Mouse (Mus musculus) limb, embryonic 11.5 days (tissue): ENCODE data around the gene Ache. TPM values are rescaled to one million over a fixed set of nuclear protein-coding genes. Genes with fewer than 3 reads are reported as not detected.

Experiments
- ATAC-seq: fragments of 200-750 bp; cut with Nextera tagmentation; 2 replicates; pipeline ENCODE4 v1.8.0; 2017; ENCODE audit warnings: low read depth; ENCODE audit not compliant: insufficient number of reproducible peaks, low FRiP score, low TSS enrichment
- DNase-seq: peaks from one replicate; pipeline ENCODE4 v3.0.0-alpha.2; 2015; ENCODE audit warnings: low spot score
- H3K27ac ChIP-seq: fragments of 300-500 bp; sonication (generic); replicated peaks from 2 replicates; pipeline ENCODE4 v1.5.1; 2014; ENCODE audit warnings: low read depth, mild to moderate bottlenecking, low read length
- H3K27me3 ChIP-seq: fragments of 300-500 bp; sonication (generic); 2 replicates; pipeline ENCODE4 v1.6.1; 2014; ENCODE audit warnings: mild to moderate bottlenecking, low read length, mixed read lengths; ENCODE audit not compliant: control insufficient read depth, insufficient read depth
- H3K36me3 ChIP-seq: fragments of 300-500 bp; sonication (generic); 2 replicates; pipeline ENCODE4 v1.6.1; 2014; ENCODE audit warnings: mild to moderate bottlenecking, low read length, moderate library complexity, mixed read lengths; ENCODE audit not compliant: control insufficient read depth, insufficient read depth
- H3K4me1 ChIP-seq: fragments of 300-500 bp; sonication (generic); 2 replicates; pipeline ENCODE4 v1.6.1; 2014; ENCODE audit warnings: low read length, mixed read lengths; ENCODE audit not compliant: control insufficient read depth, insufficient read depth
- H3K4me2 ChIP-seq: fragments of 300-500 bp; sonication (generic); 2 replicates; pipeline ENCODE4 v1.6.1; 2014; ENCODE audit warnings: low read depth, mild to moderate bottlenecking, moderate library complexity; ENCODE audit not compliant: severe bottlenecking
- H3K4me3 ChIP-seq: fragments of 300-500 bp; sonication (generic); 2 replicates; pipeline ENCODE4 v1.5.1; 2014; ENCODE audit warnings: low read depth, low read length
- H3K9ac ChIP-seq: fragments of 300-500 bp; sonication (generic); 2 replicates; pipeline ENCODE4 v1.6.1; 2014; ENCODE audit warnings: mild to moderate bottlenecking, low read length
- H3K9me3 ChIP-seq: fragments of 300-500 bp; sonication (generic); 2 replicates; pipeline ENCODE4 v1.6.1; 2016; ENCODE audit warnings: low read length; ENCODE audit not compliant: control insufficient read depth
- WGBS: fragments of 180-500 bp; shearing (Covaris S2); extraction: QIAGEN DNeasy Blood & Tissue Kit; methylation state at CpG from one replicate; pipeline ENCODE4 v1.1.7; 2014; 5-methylcytosine and 5-hydroxymethylcytosine counted together
- polyA plus RNA-seq: library from polyadenylated mRNA; unstranded; fragments of >200 nt; fragmentation: Nextera tagmentation; extraction: Ambion mirVana; gene quantifications from 2 replicates; pipeline ENCODE4 v1.2.1, GENCODE M21; 2014

Gene Ache
- polyA plus RNA-seq, 1 experiment from 2014 or later, result 1.3 TPM

DNA sequence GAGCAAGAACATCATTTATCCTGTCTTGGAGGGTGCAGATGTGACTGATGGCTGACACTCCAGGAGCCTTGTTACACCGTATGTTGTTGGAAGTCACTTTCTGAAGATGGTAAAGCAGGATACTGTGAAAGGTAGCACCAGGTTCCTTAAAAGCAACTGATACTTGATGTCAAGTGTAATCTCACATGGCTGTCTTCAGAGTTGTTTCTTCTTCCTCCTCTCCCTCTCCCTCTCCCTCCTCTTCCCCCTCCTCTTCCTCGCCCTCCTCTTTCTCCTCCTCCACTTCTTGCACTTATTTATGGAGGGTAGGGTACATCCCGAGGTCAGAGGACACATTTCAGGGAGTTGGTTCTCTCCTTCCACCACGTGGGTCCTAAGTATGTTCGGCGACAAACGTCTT is 1.3 kb upstream of the Ache start:
- peaks cover 39% of the 10 kb centered on the region for H3K27me3 ChIP-seq
- ATAC-seq (no peak), DNase-seq (no peak)
- peaks cover 16% of the 10 kb centered on the region for H3K4me1 ChIP-seq
- H3K9ac ChIP-seq, result no peak overlapping the region
- no peak overlapping the region for H3K27ac ChIP-seq
- 53% methylated on average over 7 of the region's 7 CpGs for WGBS
- H3K4me2 ChIP-seq, result no peak overlapping the region
- no peaks in the 10 kb centered on the region for H3K9me3 ChIP-seq
- H3K4me3 ChIP-seq, result no peak overlapping the region
- H3K36me3 ChIP-seq, result no peaks in the 10 kb centered on the region

DNA sequence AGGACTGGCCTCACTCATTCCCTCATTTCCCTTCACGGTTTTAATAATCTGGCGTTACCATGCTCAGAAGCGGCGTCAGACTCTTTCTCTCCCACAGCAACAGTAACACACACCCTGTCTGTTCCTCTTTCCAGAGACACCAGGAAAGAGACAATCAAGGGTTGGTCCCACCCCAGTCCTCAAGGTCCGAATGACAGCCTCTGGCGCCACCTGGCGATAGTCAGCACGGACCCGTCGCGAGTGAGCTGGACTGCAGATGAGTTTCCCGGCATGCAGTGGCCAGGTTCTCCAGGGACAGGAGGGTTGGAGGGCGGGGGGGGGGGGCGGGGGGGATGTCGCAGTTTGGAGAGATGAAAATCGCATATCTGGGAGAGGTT is 676 bp upstream of the Ache start:
- Histone ChIP-seq H3K36me3 (no peaks in the 10 kb centered on the region), H3K4me1 (peaks cover 16% of the 10 kb centered on the region), H3K27ac (no peak overlapping the region), H3K27me3 (peaks cover 41% of the 10 kb centered on the region), H3K9ac (no peak overlapping the region), H3K4me2 (peak overlapping the region; percentile 67), H3K9me3 (no peaks in the 10 kb centered on the region), H3K4me3 (peak overlapping the region; percentile 28)
- DNase-seq (peak; percentile 90), ATAC-seq (0 out of 2 replicates have a peak, but pooled peaks have one; percentile 35)
- 1% methylated on average over 13 of the region's 16 CpGs for WGBS

DNA sequence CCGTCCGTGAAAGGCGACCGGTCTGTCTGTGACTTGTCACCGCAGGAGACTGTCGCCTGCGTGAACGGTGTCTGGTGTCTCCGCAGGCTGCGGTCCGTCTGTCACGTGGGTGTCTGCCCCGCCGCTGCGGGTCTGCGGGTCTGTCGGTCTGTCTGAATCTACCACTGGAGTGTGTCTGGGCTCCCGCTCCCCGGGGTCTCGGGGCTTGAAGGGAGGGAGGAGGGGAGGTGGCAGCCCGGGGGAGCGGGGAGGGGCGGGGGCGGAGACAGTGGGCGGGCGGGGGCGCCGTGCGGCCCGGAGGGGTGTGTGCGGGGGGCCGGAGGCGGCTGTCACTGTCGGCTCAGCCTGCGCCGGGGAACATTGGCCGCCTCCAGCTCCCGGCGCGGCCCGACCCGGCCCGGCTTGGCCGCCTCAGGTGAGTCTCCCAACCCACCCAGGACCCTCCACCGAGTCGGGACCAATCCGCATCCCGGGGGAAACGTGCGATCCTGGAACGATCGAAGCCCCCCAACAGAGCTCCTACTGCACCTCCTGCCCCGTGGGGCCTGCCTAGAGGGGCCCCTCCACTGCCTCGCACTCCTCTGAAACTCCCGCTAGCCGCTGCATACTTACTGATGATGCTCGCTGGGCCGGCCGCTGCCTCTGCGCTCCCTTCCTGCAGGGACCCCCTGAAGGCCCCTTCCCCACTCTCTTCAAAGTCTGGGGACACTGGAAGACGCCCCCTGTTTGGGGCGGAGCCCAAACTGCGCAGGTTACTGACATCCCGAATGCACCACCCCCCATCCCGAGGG is 829 bp downstream of the Ache start:
- Histone ChIP-seq H3K27ac (no peak overlapping the region), H3K9me3 (no peaks in the 10 kb centered on the region), H3K4me3 (peak overlapping the region; percentile 30), H3K4me2 (peak overlapping the region; percentile 47), H3K9ac (peak overlapping the region; percentile 8), H3K27me3 (peaks cover 51% of the 10 kb centered on the region), H3K4me1 (peaks cover 18% of the 10 kb centered on the region), H3K36me3 (no peaks in the 10 kb centered on the region)
- ATAC-seq (peak; percentile 23; the same call in 1 of the 2 replicates), DNase-seq (peak; percentile 48)
- under 1% methylated on average over 62 of the region's 65 CpGs for WGBS

DNA sequence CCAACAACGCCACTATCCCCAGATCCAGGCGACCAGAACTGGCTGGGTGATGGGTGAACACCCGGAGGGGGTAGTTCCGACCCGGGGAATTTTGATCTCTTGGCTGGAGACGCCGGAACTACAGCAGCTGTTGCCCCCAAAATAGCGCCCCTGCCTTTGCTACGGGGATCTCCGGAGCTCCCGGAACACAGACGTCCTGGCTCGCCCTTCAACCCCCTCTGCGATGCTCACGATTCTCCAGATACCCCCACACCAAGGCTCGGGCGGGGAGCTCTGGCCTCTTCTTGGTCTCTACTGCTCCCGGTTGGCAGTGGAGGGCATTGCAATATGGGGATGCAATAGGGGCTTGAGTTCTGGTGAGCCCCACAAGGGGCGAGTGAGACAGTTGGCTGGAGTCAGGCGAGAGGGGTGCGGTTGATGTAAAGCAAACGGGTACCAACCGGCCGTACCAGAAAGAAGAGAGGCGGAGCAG is 1.7 kb downstream of the Ache start:
- no peaks in the 10 kb centered on the region for H3K36me3 ChIP-seq
- WGBS, result 1% methylated on average over 25 of the region's 25 CpGs
- H3K27me3 ChIP-seq, result peaks cover 51% of the 10 kb centered on the region
- peak overlapping the region; percentile 30; the same call in 1 of the 2 replicates for H3K4me3 ChIP-seq
- H3K27ac ChIP-seq, result no peak overlapping the region
- H3K9me3 ChIP-seq, result no peaks in the 10 kb centered on the region
- H3K9ac ChIP-seq, result no peak overlapping the region
- ATAC-seq (no peak), DNase-seq (peak; percentile 60)
- H3K4me1 ChIP-seq, result peaks cover 20% of the 10 kb centered on the region
- H3K4me2 ChIP-seq, result peak overlapping the region; percentile 34

DNA sequence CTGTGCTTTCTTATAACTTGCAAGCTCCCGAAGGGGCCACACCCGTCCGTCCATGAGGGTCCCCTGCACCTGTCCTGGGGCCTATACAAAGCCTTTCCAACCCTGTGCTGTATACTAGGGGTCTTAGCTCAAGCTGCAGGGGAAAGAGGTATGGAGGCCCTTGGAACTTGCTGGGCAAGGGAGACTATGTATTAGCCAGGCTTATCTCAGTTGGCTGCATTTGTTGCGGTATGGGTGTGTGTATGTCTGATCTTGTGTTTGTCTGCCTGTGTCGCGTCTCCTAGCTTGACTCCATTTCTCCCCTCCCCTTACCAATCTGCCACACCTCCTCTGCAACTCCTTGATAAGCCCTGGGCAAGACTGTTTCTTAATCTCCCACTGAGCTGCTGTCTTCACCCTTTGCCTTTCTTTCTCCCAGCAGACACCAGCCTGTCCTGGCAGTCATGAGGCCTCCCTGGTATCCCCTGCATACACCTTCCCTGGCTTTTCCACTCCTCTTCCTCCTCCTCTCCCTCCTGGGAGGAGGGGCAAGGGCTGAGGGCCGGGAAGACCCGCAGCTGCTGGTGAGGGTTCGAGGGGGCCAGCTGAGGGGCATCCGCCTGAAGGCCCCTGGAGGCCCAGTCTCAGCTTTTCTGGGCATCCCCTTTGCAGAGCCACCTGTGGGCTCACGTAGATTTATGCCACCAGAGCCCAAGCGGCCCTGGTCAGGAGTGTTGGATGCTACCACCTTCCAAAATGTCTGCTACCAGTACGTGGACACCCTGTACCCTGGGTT is 2.5 kb downstream of the Ache start:
- WGBS, result 48% methylated on average over 13 of the region's 13 CpGs
- ATAC-seq (no peak), DNase-seq (no peak)
- H3K4me1 ChIP-seq, result peaks cover 22% of the 10 kb centered on the region
- no peak overlapping the region for H3K9ac ChIP-seq
- H3K4me2 ChIP-seq, result peak overlapping the region; percentile 2; the same call in 1 of the 2 replicates
- H3K27me3 ChIP-seq, result peaks cover 51% of the 10 kb centered on the region
- no peaks in the 10 kb centered on the region for H3K9me3 ChIP-seq
- H3K4me3 ChIP-seq, result 0 out of 2 replicates have a peak overlapping the region, but pooled peaks have one; percentile 30
- no peak overlapping the region for H3K27ac ChIP-seq
- no peaks in the 10 kb centered on the region for H3K36me3 ChIP-seq

DNA sequence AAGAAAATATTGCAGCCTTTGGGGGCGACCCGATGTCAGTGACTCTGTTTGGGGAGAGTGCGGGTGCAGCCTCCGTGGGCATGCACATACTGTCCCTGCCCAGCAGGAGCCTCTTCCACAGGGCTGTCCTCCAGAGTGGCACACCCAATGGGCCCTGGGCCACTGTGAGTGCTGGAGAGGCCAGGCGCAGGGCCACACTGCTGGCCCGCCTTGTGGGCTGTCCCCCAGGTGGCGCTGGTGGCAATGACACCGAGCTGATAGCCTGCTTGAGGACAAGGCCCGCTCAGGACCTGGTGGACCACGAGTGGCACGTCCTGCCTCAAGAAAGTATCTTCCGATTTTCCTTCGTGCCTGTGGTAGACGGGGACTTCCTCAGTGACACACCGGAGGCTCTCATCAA is 3.4 kb downstream of the Ache start:
- peak; percentile 69 for DNase-seq
- no peak overlapping the region for H3K27ac ChIP-seq
- H3K4me1 ChIP-seq, result peaks cover 28% of the 10 kb centered on the region
- no peak for ATAC-seq
- H3K9ac ChIP-seq, result no peak overlapping the region; the same call in 1 of the 2 replicates
- H3K27me3 ChIP-seq, result peaks cover 51% of the 10 kb centered on the region
- peaks cover 5% of the 10 kb centered on the region; the same call in 1 of the 2 replicates for H3K36me3 ChIP-seq
- no peak overlapping the region for H3K4me2 ChIP-seq
- WGBS, result 23% methylated on average over 15 of the region's 15 CpGs
- H3K9me3 ChIP-seq, result no peaks in the 10 kb centered on the region
- no peak overlapping the region for H3K4me3 ChIP-seq

DNA sequence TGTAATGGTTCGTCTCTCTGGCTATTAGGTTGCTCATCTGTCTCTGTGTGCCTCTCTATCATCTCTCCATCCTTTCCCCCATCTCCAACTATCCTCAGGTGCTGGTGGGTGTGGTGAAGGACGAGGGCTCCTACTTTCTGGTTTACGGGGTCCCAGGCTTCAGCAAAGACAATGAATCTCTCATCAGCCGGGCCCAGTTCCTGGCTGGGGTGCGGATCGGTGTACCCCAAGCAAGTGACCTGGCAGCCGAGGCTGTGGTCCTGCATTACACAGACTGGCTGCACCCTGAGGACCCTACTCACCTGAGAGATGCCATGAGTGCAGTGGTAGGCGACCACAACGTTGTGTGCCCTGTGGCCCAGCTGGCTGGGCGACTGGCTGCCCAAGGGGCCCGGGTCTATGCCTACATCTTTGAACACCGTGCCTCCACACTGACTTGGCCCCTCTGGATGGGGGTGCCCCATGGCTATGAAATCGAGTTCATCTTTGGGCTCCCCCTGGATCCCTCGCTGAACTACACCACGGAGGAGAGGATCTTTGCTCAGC is 4.1 kb downstream of the Ache start:
- Histone ChIP-seq H3K4me1 (peaks cover 28% of the 10 kb centered on the region), H3K27ac (no peak overlapping the region), H3K9ac (no peak overlapping the region), H3K27me3 (peaks cover 51% of the 10 kb centered on the region), H3K9me3 (no peaks in the 10 kb centered on the region), H3K4me3 (no peak overlapping the region), H3K4me2 (no peak overlapping the region), H3K36me3 (peaks cover 13% of the 10 kb centered on the region)
- no peak for ATAC-seq
- WGBS, result 76% methylated on average over 15 of the region's 15 CpGs
- no peak for DNase-seq

DNA sequence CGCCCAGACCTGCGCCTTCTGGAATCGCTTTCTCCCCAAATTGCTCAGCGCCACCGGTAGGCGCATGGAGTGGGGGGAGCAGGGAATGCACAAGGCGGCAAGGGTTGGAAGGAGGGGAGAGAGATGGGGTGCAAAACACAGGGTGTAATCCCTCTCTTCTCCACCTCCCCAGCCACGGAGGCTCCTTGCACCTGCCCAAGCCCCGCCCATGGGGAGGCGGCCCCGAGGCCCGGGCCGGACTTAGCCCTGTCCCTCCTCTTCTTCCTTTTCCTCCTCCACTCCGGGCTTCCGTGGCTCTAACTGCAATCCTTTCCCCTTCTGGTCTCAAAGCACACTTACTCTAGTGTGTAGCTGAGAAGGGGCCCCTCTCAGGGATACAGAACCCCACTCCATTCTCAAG is 6.0 kb downstream of the Ache start:
- ATAC-seq, result no peak

More for the DNA sequence above, 6.0 kb downstream of the Ache start:
- DNase-seq, result peak; percentile 72
- no peaks in the 10 kb centered on the region for H3K9me3 ChIP-seq
- H3K4me2 ChIP-seq, result peak overlapping the region; percentile 95
- peaks cover 29% of the 10 kb centered on the region for H3K36me3 ChIP-seq
- H3K27me3 ChIP-seq, result peaks cover 36% of the 10 kb centered on the region
- H3K4me3 ChIP-seq, result peak overlapping the region; percentile 46
- peaks cover 17% of the 10 kb centered on the region for H3K4me1 ChIP-seq
- H3K27ac ChIP-seq, result no peak overlapping the region
- peak overlapping the region; percentile 66; the same call in 1 of the 2 replicates for H3K9ac ChIP-seq
- under 1% methylated on average over 15 of the region's 15 CpGs for WGBS
